Mouse (Mus musculus): Measurements from ENCODE around the gene Gbp5.

Gene Gbp5

DNA sequence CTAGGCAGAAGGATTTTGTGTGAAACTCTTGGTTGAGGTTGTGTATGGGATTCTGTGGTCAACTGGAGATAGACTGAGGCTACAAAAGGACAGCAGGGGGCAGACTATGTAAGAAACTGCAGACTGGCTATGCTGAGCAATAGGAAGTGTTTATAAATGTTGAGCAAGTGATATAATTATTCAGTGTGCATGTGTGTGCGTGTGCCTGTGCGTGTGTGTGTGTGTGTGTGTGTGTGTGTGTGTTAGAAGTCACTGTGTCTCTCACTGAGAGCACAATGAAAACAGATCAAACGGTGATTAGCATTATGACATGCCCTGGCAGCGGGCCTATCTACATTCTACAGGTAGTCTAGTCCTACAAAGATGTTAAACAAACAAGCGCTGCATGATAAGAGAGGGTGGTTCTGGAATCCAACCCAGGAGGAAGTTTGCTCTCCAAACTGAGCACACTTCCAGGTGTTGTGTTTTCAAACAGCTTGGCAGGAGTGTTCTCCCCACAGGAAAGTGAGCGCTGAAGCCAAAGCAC lies at the start of gene Gbp5:
Gene Gbp5, plus strand, starts transcription at position 443 of the 526 bp plus-strand sequence.
- DNase-seq (ENCODE audit: inconsistent ontology term): peak; percentile 19

DNA sequence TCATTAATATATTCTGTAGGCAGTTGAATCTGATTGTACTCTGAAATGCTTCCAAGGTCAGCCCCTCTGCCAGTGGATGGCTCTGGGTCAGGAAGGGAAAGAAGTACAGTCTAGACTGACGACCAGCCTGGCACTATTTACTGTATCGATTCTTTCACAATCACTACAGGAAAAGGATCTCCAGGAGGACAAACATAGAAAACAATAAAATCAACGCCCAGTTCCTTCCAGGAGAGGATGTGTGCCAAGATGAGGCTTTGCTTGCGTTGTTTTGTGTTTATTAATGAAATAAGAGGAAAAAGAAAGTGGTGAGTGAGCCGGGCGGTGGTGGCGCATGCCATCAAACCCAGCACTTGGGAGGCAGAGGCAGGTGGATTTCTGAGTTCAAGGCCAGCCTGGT lies 39.6 kb upstream of the Gbp5 start:
- no peak for DNase-seq (ENCODE audit: inconsistent ontology term)

DNA sequence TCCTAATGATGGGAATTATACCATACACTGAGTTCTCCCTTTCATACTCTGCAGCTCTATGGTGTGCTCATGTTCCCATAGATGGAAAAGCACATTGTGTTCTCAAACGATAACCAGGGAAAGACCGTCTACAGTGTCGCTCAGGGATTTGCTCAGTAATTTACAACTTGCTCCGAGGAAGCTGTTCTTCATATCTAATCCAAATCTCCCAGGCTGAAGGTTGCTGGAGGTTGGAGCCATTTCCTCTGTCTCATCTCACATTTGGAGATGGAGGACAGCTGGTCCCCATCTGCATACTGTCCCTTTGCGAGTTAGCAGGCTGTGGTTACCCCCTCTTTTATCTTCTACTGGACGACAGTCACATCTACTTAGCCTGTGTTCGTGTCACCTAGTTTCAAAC lies 34.5 kb upstream of the Gbp5 start:
- no peak for DNase-seq (ENCODE audit: inconsistent ontology term)

GRCm38 (mm10) chr3:142462764-142463751 lies 30.7 kb upstream of the Gbp5 start:
- no peak for DNase-seq (ENCODE audit: inconsistent ontology term)

DNA sequence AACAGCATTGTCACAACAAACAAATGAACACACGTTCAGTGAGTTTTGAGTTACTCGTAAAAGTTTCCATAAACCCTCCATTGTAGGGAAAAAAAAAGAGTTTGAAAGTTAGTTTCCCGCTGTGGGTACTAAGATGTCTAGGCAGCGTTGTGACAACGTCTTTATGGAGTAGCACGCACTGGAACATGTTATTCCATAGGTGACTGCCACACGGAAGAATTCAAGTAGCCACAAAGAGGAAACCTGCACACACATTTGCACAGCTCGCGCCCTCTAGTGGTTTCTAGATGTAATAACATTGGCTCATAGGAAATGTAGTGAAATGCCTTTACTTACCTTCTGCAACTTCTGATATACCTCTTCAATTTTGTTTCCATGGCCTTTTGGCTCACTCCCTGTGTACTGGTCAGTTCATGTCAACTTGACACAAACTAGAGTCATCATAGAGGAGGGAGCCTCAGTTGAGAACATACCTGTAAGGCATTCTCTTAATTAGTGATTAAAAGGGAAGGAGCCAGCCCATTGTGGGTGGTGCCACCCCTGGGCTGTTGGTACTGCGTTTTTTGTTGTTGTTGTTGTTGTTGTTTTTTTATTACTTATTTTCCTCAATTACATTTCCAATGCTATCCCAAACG lies 19.3 kb upstream of the Gbp5 start:
- peak; percentile 51 for DNase-seq (ENCODE audit: inconsistent ontology term)

- peak; percentile 37 for DNase-seq (ENCODE audit: inconsistent ontology term)
Measured at GRCm38 (mm10) chr3:142475913-142476312, 17.9 kb upstream of the Gbp5 start.

DNA sequence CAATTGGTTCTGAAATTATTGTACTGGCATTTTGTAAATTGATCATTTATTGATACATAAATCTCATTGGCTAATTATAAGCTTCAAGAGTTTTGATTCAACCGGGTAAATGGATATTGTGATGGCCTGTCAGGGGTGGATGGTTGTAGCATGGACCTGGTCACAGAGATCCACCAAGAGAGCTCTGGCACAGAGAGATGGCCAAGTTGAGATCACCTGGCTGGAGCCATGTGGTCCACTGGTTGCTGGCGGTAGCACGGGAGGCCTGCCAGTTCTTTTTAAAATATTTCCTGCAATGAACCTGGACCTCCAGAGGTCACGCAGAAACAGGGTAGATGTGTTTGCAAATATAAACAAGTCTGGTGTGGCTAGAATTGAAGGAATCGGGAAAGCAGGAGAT lies 15.9 kb upstream of the Gbp5 start:
- DNase-seq (ENCODE audit: inconsistent ontology term): no peak

GRCm38 (mm10) chr3:142478360-142478759 lies 15.4 kb upstream of the Gbp5 start:
- no peak for DNase-seq (ENCODE audit: inconsistent ontology term)

DNA sequence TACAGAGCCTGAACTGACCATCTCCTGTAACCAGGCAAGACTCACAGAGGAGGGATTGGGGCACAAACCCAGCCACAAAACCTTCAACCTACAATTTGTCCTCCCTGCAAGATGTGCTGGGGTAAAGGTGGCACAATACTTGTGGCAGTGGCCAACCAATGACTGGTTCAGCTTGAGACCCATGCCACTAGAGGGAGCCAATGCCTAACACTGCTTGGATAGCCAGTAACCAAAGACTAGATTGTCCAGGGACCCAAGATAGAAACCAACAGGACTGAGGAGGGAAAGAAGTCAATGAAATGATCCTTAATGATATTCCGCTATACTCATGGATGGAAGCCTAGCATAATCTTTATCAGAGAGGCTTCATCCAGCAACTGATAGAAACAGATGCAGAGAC lies 3.3 kb upstream of the Gbp5 start:
- peak; percentile 58 for DNase-seq (ENCODE audit: inconsistent ontology term)

- DNase-seq (ENCODE audit: inconsistent ontology term): no peak
Measured at GRCm38 (mm10) chr3:142495146-142495655, 1.4 kb downstream of the Gbp5 start.

- peak; percentile 25 for DNase-seq (ENCODE audit: inconsistent ontology term)
Measured at GRCm38 (mm10) chr3:142496113-142497101, 2.6 kb downstream of the Gbp5 start.

DNA sequence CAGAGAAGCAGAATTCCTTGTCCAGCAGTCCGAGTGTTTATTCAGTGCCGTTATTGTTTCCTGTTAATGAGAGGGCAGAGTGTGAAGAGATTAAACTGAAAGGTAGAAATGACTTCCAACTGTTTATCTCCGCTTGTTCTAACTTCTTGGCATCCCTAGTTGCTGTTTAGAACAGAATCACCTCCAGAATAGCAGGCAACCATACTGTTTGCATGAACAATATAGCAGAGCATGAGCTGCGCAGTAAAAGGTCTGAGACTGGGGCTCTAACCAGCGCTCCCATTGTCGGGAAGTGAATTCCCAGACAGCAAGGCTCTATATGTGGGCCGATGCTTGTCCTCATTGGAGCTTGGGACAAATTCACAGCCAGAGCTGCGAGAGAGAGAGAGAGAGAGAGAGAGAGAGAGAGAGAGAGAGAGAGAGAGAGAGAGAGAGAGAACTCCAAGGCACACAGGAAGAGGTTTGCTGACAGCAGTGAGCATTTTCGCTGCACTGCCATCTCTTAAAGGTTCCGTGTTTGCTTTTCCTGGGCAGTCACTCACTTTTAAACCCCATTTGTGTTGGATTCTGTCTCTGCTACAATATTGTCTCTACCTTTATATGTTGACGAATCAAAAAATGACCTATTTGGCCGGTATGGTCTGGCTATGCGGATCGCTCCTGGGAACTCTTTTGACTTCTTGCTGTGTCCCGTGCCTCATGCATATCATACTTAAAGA lies 3.5 kb downstream of the Gbp5 start:
- peak; percentile 54 for DNase-seq (ENCODE audit: inconsistent ontology term)

DNA sequence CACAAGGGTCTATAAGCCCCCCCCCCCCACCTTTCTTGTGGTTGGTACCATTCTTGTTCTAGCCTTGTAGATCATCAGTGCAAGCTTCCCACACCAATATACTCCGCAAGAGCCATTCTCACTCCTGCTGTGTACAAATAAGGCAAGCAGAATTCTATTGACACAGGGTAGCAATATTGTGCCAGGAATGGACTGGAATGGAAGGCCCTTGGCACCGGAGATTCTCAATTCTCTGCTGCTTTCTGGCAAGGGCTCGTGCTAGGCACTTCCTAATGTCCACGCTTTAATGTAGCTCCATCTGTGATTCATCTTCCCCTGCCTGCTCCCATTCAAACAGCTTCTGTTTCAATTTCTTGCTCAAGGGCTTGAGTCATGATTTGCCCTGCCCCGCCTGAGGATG lies 5.2 kb downstream of the Gbp5 start:
- DNase-seq (ENCODE audit: inconsistent ontology term): peak; percentile 91

DNA sequence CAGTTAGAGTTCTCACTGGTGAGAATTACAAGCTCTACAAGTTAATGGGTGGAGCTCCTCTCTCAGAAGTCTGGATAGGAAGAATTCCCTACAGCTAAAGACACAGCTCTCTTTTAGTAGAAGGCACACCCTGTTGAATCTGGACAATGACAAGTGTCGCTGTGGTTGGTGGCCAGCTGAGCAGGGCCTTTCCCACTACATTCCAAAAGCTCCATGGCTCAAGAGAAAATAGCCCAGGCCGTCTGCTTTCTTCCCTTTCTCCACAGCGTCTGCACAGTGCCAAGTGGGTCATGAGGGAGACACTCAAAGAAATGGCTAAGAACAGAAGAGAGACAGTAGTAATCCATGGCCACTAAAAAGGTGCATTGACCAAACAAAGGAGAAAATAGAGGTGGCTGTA lies 34.3 kb downstream of the Gbp5 start:
- peak; percentile 89 for DNase-seq (ENCODE audit: inconsistent ontology term)

DNA sequence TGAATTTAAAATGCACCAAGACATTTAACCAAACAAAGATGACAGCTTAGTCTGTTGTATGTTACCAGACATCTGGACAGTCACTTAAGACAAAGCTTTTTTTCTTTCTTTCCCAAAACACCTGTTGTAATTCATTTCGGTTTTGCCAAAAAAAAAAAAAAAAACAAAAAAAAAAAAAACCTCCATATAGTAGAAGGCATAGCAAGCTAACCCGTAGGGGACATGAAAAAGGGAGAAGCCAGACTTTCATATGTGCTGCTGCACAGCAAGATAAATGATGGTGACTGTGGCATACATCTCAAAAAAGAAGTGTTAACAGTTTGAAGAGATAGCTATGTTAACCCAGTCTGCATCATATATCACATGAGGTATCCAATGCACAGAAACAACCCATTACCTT lies 35.8 kb downstream of the Gbp5 start:
- DNase-seq (ENCODE audit: inconsistent ontology term): no peak

DNA sequence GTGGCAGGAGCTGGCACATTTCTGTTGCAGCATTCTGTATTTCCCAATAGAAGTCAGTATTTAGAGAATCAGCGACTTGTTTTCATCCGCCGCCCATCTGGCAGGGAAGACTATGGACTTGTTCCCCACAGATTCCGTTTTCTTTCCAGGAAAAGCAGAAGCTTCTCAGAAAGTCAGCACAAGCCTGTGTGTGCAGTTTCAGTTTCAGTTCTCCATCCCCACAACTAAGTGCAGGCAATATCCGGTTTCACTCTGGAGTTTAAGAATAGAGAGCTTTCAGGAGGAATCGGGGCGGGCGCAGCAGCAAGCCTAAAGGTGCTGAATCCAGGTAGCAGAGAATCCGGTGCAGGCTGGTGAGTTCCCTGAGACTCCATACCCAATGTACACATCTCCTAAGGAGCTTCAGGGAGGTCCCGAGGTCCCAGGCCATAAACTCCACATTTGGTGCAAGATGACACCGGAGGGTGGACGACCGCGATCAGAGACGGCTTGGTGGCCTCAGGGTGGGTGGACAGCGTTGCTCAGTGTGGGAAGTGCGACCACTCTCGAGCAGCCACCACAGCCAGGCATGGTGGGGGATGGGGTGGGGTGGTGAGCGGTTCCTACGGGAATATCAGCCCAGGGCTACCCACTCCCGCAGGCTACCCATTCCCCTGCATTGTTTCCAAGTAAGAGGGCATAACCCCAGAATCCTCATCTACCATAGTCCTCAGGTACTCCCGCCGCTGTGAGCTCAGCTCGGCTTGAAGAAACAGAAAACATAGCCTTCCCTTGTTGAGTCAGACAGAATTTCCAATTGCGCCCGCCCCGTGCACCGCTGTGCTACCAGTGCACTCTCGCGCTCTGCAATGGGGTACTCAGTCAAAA lies 36.5 kb downstream of the Gbp5 start, which contains the start of gene Gbp7:
Gene Gbp7, plus strand, starts transcription at position 256 of the 867 bp plus-strand sequence.
- DNase-seq (ENCODE audit: inconsistent ontology term): peak; percentile 71

DNA sequence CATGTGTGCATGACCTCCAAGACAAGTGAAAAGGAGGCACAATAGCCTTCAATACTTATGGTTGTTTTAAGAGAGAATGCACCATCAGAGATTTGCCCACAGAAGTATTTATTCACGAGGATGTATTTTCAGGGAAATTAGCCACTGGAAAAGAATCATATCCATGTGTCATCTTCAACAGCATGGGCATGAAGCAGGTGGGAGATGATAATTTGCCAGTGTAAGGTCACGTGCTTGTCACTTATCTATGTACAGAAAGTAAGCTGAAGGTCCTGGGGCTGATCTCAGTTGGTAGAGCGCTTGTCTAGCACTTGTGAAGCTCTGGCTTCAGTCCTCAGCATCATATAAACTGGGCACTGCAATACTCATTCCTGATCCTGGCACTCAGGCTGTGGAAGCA lies 37.8 kb downstream of the Gbp5 start:
- no peak for DNase-seq (ENCODE audit: inconsistent ontology term)

GRCm38 (mm10) chr3:142533185-142533584 lies 39.4 kb downstream of the Gbp5 start:
- no peak for DNase-seq (ENCODE audit: inconsistent ontology term)

GRCm38 (mm10) chr3:142535667-142536066 lies 41.9 kb downstream of the Gbp5 start:
- no peak for DNase-seq (ENCODE audit: inconsistent ontology term)

Measured in Muller cell, postnatal 12 days (primary cell).